ENCODE assay signal across 30 mouse cellular contexts in the genomic region with DNA sequence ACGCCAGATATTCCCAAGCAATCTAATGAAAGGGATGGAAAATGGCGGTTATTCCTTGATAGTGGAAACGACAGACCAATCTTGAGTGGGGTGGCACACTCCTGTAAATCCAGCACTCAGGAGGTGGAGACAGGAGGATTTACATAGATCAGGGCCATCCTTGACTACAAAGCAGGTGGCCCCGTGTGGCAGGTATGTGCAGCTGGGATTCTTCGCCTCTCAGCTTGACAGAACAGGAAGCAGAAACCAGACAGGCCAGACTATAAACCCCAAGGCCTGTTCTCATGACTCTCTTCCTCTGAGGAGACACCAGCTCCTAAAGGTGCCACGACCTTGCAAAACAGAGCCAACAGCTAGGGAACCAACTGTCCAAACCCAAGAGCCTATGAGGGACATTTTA.
A peak's percentile ranks its signal among the peaks of the same experiment; 100 is the strongest.
DNase-seq lines count a peak whose midpoint lies in the region; ATAC-seq and TF ChIP-seq lines count a peak whose summit lies in the region.
"Had no signal": no experiment of that assay in that cellular context is flagged by ENCODE, and none has a peak within 500 bp of the region (broad histone marks: within the 10 kb centered on the region; RNA-seq: fewer than 3 reads in every experiment).

No protein-coding gene starts in this region.

- no peaks in the 10 kb centered on the region for H3K36me3 ChIP-seq in intestine, postnatal 0 days (ENCODE audit: control insufficient read depth, insufficient read depth)
- H3K36me3 ChIP-seq in intestine, embryonic 16.5 days (ENCODE audit: control insufficient read depth, insufficient read depth, low read length): no peaks in the 10 kb centered on the region
- H3K36me3 ChIP-seq: embryonic facial prominence, embryonic 10.5 days; embryonic facial prominence, embryonic 13.5 days; forebrain, embryonic 12.5 days; forebrain, embryonic 15.5 days; G1E; heart, embryonic 12.5 days; heart, embryonic 15.5 days had no signal

- H3K4me3 ChIP-seq in intestine, postnatal 0 days (ENCODE audit: low read depth, low read length): no peak overlapping the region
- H3K4me3 ChIP-seq in intestine, embryonic 16.5 days (ENCODE audit: low read length): no peak overlapping the region
- H3K4me3 ChIP-seq: embryonic facial prominence, embryonic 10.5 days; embryonic facial prominence, embryonic 13.5 days; erythroblast, embryonic 14.5 days; forebrain, embryonic 12.5 days; forebrain, embryonic 15.5 days; heart, embryonic 12.5 days; heart, embryonic 15.5 days had no signal

- no peaks in the 10 kb centered on the region for H3K9me3 ChIP-seq in intestine, postnatal 0 days (ENCODE audit: control insufficient read depth)
- no peaks in the 10 kb centered on the region for H3K9me3 ChIP-seq in intestine, embryonic 16.5 days (ENCODE audit: control insufficient read depth, low read length)
- H3K9me3 ChIP-seq: embryonic facial prominence, embryonic 10.5 days; embryonic facial prominence, embryonic 13.5 days; forebrain, embryonic 12.5 days; forebrain, embryonic 15.5 days; G1E; heart, embryonic 12.5 days; heart, embryonic 15.5 days had no signal

- H3K27me3 ChIP-seq in intestine, postnatal 0 days (replicated peaks; ENCODE audit: control insufficient read depth, insufficient read depth, low read length): no peaks in the 10 kb centered on the region
- H3K27me3 ChIP-seq in intestine, embryonic 16.5 days (replicated peaks; ENCODE audit: control insufficient read depth, insufficient read depth, low read length): no peaks in the 10 kb centered on the region
- H3K27me3 ChIP-seq: forebrain, embryonic 15.5 days; heart, embryonic 12.5 days; heart, embryonic 15.5 days; Patski had no signal

- no peak overlapping the region for H3K4me2 ChIP-seq in intestine, postnatal 0 days (replicated peaks; ENCODE audit: low read depth)
- H3K4me2 ChIP-seq in intestine, embryonic 16.5 days (ENCODE audit: low read depth, low read length): no peak overlapping the region
- H3K4me2 ChIP-seq: embryonic facial prominence, embryonic 13.5 days; forebrain, embryonic 12.5 days; forebrain, embryonic 15.5 days; heart, embryonic 12.5 days; heart, embryonic 15.5 days; hindbrain, embryonic 14.5 days had no signal

- H3K4me1 ChIP-seq in intestine, postnatal 0 days (replicated peaks; ENCODE audit: control insufficient read depth, insufficient read depth, low read length): no peaks in the 10 kb centered on the region; the same call in none of the 2 replicates
- H3K4me1 ChIP-seq in intestine, embryonic 16.5 days (ENCODE audit: control insufficient read depth, insufficient read depth, low read length): peaks cover 3% of the 10 kb centered on the region; the same call in 1 of the 2 replicates

- no peak overlapping the region for H3K27ac ChIP-seq in intestine, postnatal 0 days (ENCODE audit: low read depth, low read length)
- no peak overlapping the region for H3K27ac ChIP-seq in intestine, embryonic 16.5 days (ENCODE audit: low read length)
- H3K27ac ChIP-seq: embryonic facial prominence, embryonic 10.5 days; embryonic facial prominence, embryonic 13.5 days; forebrain, embryonic 12.5 days; forebrain, embryonic 15.5 days; heart, embryonic 15.5 days; hindbrain, embryonic 14.5 days; hindbrain, postnatal 0 days had no signal

- WGBS in intestine, postnatal 0 days: 83% methylated on average over 6 of the region's 6 CpGs
- WGBS in intestine, embryonic 16.5 days: 82% methylated on average over 6 of the region's 6 CpGs

- TF ChIP-seq CTCF in intestine, postnatal 0 days (IDR thresholded peaks at IDR 0.05; ENCODE audit: low read depth): peak; percentile 35; the same call in 1 of the 2 replicates

- ATAC-seq in intestine, postnatal 0 days: no peak
- ATAC-seq in intestine, embryonic 16.5 days: no peak
- ATAC-seq: activated CD4-positive, CD25-positive, alpha-beta regulatory T cell, adult 4 months; forebrain, embryonic 15.5 days; hindbrain, postnatal 0 days; inflammation-experienced regulatory T-cells, adult 6 months; Patski had no signal

- no peak overlapping the region for H3K9ac ChIP-seq in intestine, postnatal 0 days (ENCODE audit: low read depth, low read length)
- no peak overlapping the region for H3K9ac ChIP-seq in intestine, embryonic 16.5 days (ENCODE audit: low read depth, low read length)
- H3K9ac ChIP-seq: embryonic facial prominence, embryonic 13.5 days; forebrain, embryonic 12.5 days; forebrain, embryonic 15.5 days; heart, embryonic 12.5 days; heart, embryonic 15.5 days; hindbrain, embryonic 14.5 days had no signal

- DNase-seq in thymus, postnatal 36 days: peak; percentile 6 to 16
- no peak for DNase-seq in thymus, postnatal 25 days
- DNase-seq in ZHBTc4 (ENCODE audit: low read depth, low spot score): peak; percentile 58
- DNase-seq in right cerebral cortex, postnatal 14 days: no peak
- DNase-seq: adrenal gland, adult 8-10 months; adrenal gland, postnatal 25 days; cerebellum, adult 11-12 months; cerebellum, adult 8-10 months; cerebellum, postnatal 10 days; cerebellum, postnatal 36 days; embryo, embryonic 11 days; gastrocnemius, postnatal 14 days; heart, adult 11 months; heart, postnatal 10 days; heart, postnatal 36 days had no signal

Comparison
In these comparisons a context has a peak if more than half of its experiments do, and no peak if none do; other contexts are left out.
1. DNase-seq: peak in thymus, postnatal 36 days (2 of 2) and ZHBTc4 (single experiment); none in thymus, postnatal 25 days (single experiment) and right cerebral cortex, postnatal 14 days (single experiment).